Mouse (Mus musculus): ENCODE results near the gene Alg5. TPM values are rescaled to one million over a fixed set of nuclear protein-coding genes. Genes with fewer than 3 reads are reported as not detected.
"Not testable (repeated sequence)": the region's sequence is repeated elsewhere in the genome, so short reads cannot be mapped to it uniquely, and the experiment has no call there.

Gene Alg5
- 2.1 and 8.8 TPM in 2 replicates for total RNA-seq (2015; ENCODE audit: low replicate concordance)
- total RNA-seq (2017; ENCODE audit: low replicate concordance), result 2.4 and 12.2 TPM in 2 replicates

- peak; percentile 72 for ATAC-seq (replicated peaks; ENCODE audit: low FRiP score, poor library complexity, severe bottlenecking)
Measured at GRCm38 (mm10) chr3:54735247-54736046, at the start of gene Alg5, which contains the start of gene Exosc8. Gene Alg5 (plus strand): TSS chr3:54735539. Gene Exosc8 (minus strand): TSS chr3:54735393.

GRCm38 (mm10) chr3:54687245-54687644 lies 48.1 kb upstream of the Alg5 start:
- ATAC-seq (replicated peaks; ENCODE audit: low FRiP score, poor library complexity, severe bottlenecking), result no peak

- ATAC-seq (replicated peaks; ENCODE audit: low FRiP score, poor library complexity, severe bottlenecking), result no peak
Measured at GRCm38 (mm10) chr3:54689091-54689490, 46.2 kb upstream of the Alg5 start.

DNA sequence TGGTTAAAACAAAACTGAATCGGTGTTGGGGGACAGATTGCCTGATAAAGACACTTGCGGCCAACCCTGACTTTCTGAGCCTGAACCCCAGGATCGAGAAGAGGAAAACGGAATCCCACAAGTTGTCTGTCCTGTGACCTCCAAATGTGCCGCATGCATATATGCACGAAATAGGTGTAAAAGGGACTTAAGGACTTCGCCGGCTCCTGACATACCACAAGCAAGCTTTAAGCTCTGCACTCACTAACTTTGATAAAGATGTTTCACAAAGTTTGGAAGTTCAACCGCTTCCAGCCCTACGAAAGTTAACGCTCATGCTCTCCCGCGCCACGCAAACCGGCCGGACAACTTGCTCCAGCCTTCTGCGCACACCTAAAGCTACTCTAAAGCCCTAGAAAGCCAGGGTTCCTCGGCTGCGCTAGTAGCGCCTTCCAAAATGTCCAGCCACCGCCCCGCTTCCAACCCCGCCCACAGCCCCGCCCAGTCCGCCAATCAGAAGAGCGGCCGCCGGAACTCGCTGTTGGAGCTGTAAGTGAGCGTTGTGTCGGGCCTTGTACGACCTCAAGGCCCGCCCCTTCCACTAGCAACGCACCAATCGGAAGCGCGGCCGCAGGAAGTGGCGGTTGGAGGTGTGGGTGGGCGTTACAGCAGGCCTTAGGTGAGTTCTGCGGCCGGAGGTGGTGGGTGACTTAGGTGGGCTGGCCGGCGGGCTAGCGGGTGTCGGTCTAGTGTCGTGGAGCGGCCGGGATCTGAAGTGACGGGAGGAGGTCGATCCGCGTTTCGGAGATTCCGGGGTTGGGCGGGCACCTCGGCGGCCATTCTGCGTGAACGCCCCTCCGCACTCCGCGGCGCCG lies 42.9 kb upstream of the Alg5 start, which contains the start of gene Supt20:
Gene Supt20, plus strand, starts transcription at position 606 of the 854 bp plus-strand sequence.
- peak; percentile 98 for ATAC-seq (replicated peaks; ENCODE audit: low FRiP score, poor library complexity, severe bottlenecking)

DNA sequence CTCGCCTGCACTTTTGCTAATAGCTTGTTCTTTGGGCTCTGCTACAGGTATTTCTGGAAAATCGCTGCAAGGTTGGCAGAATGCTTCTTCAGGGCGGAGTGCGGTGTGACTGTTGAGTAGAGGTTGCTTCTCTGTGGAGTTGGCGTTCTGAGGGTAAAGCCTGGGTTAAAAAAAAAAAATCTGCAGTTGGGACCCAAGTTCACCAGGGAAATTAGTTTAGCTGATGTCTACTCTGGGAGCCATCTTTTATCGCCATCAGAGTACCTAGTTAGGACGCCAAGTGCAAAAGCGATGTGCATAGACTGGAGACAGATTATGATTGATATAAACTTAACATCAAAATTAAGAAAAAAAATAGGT lies 42.3 kb upstream of the Alg5 start:
- ATAC-seq (replicated peaks; ENCODE audit: low FRiP score, poor library complexity, severe bottlenecking), result peak; percentile 16; the same call in 1 of the 2 replicates

GRCm38 (mm10) chr3:54699759-54700301 lies 35.5 kb upstream of the Alg5 start:
- no peak for ATAC-seq (replicated peaks; ENCODE audit: low FRiP score, poor library complexity, severe bottlenecking)

GRCm38 (mm10) chr3:54704106-54704505 lies 31.2 kb upstream of the Alg5 start:
- not testable (repeated sequence) for ATAC-seq (replicated peaks; ENCODE audit: low FRiP score, poor library complexity, severe bottlenecking)

- ATAC-seq (replicated peaks; ENCODE audit: low FRiP score, poor library complexity, severe bottlenecking), result no peak
Measured at GRCm38 (mm10) chr3:54708972-54709371, 26.4 kb upstream of the Alg5 start.

- no peak for ATAC-seq (replicated peaks; ENCODE audit: low FRiP score, poor library complexity, severe bottlenecking)
Measured at GRCm38 (mm10) chr3:54714253-54714652, 21.1 kb upstream of the Alg5 start, which contains the start of gene Gm21958. Gene Gm21958 (minus strand): TSS chr3:54714353.

- no peak for ATAC-seq (replicated peaks; ENCODE audit: low FRiP score, poor library complexity, severe bottlenecking)
Measured at GRCm38 (mm10) chr3:54715461-54715860, 19.9 kb upstream of the Alg5 start.

DNA sequence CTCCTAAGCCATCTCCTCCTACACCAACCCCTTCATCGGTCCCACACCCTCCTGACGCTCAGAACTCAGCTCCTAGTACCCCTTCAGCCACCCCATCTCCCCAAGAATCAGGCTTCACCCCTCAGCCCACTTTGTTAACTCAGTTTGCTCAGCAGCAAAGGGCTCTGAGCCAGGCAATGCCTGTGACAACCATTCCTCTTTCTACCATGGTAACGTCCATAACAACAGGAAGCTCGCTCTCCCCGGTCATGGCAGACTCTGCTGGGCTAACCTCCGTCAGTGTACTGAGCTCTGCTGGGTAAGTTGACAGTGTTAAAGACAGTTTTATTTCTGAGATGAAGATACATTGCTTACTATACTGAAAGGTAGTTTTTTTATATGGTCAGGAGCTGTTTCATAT lies 18.0 kb upstream of the Alg5 start:
- no peak for ATAC-seq (replicated peaks; ENCODE audit: low FRiP score, poor library complexity, severe bottlenecking)

DNA sequence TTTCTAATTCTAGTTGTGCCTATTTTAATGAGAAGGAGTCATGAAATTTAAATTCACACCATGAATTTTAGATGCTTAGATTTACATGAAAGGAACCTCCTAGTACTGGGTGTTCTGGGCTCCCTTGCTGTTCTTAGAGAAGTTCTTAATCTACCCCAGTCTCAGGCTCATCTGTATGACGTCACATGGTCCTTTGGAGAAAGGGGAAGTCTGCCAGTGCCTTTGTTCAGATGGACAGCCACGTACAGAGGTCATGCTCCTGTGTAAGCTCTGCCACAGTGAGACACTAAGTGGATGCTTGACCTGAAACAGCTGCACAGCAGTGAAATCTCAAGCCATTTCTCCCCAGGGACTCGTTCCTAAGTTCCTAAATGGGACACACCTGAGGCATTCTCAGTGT lies 16.4 kb upstream of the Alg5 start:
- no peak for ATAC-seq (replicated peaks; ENCODE audit: low FRiP score, poor library complexity, severe bottlenecking)

DNA sequence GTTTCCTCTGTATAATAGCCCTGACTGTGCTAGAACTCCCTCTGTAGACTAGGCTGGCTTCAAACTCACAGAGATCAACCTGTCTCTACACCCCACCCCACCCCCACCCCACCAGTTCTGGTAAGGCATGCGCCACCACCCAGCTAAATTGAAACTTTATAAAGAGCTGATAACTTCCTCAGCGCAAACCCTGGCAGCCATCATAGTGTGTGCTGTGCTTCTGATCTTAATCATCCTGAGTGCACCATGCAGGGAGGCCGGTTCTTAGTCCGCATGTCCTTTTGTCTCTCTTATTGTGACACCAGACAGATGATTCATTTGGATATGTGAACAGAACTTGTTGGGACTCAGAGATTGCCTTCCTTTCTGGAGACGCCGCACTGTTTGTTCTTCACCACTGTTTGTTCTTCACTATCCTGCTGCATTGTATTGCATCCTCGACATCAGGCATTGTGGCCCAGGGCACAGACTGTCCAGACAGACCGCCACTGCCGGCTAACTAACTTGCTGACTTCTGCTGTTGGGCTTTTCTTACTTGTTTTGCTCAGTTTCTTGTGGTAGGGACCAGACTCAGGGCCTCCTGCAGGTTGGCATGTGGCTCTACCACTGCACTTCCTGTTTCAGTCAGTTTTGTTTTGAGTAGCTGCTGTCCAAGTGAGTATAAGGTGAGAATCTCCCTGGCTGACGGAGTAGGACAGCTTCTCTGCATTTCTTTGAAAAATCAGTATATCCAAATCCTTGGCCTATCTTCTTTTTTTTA lies 11.4 kb upstream of the Alg5 start:
- ATAC-seq (replicated peaks; ENCODE audit: low FRiP score, poor library complexity, severe bottlenecking), result no peak

DNA sequence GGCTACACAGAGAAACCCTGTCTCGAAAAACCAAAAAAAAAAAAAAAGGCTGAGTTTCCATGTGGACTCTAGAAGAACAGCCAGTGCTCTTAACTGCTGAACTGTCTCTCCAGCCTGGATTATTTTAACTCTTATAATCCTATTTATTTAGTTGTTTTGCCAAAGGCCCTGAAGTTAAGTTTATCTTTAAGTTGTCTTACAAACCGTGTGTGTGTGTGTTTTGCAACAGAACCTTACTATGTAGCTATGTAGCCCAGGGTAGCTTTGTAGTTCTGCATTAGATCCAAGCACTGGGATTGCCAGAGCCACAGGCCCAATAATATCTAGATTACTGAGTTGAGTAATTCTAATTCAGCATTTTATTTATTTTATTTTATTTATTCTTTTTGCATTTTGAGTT lies 10.0 kb upstream of the Alg5 start:
- no peak for ATAC-seq (replicated peaks; ENCODE audit: low FRiP score, poor library complexity, severe bottlenecking)

- no peak for ATAC-seq (replicated peaks; ENCODE audit: low FRiP score, poor library complexity, severe bottlenecking)
Measured at GRCm38 (mm10) chr3:54727588-54727987, 7.8 kb upstream of the Alg5 start.

DNA sequence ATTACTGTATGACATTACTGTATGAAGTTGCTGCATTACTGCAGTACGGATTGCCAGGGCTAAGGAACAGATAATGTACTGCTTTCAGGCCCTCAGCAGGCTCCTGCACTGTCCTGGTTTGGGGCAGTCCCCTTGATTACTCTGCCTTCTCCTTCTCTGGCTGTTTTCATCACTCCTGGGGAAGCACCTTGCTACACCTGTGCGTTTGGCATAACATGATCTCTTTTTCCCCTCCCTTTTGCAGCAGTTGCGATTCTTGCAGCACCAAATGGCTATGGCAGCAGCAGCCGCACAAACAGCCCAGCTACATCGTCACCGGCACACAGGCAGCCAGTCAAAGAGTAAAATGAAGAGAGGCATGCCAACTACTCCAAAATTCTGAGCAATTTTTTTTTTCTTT lies 7.2 kb upstream of the Alg5 start:
- no peak for ATAC-seq (replicated peaks; ENCODE audit: low FRiP score, poor library complexity, severe bottlenecking)

DNA sequence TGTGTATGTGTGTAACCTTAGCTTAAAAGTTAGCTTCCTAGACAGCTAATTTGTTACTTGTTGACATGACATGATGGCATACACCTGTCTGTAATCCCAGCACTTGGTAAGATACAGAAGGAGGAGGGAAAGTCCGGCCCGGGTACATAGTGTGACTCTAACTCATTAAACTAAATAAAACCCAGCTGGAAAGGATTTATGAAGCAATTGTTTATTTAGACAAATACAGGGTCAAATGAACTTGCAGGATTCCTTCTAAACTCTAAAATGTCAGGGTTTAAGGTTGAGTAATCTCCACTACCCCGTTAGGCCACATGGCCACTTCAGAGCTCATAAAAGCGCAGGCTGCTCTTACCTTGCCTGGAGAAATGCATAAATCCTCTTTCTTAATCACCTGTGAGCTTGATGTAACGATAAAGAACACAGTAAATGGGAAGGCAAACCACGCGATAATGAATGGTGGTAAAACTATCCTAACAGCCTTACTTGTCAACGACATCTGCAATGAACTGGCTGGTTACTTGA lies 3.7 kb upstream of the Alg5 start:
- no peak for ATAC-seq (replicated peaks; ENCODE audit: low FRiP score, poor library complexity, severe bottlenecking)

GRCm38 (mm10) chr3:54732371-54732770 lies 3.0 kb upstream of the Alg5 start:
- no peak for ATAC-seq (replicated peaks; ENCODE audit: low FRiP score, poor library complexity, severe bottlenecking)
